In genomic region chr7:116220103-116220707, GRCm38 (mm10) we compare ENCODE assay signal across 19 mouse cellular contexts.
"Had no signal": no experiment of that assay in that cellular context is flagged by ENCODE, and none has a peak within 500 bp of the region (broad histone marks: within the 10 kb centered on the region; RNA-seq: fewer than 3 reads in every experiment).

No protein-coding gene starts in this region.

- H3K4me2 ChIP-seq: kidney, embryonic 15.5 days; liver, embryonic 13.5 days; midbrain, embryonic 12.5 days; midbrain, embryonic 15.5 days; neural tube, embryonic 12.5 days; neural tube, embryonic 15.5 days; stomach, embryonic 15.5 days had no signal

- H3K4me3 ChIP-seq: kidney, embryonic 15.5 days; left cerebral cortex, adult 2 months; liver, embryonic 13.5 days; midbrain, embryonic 12.5 days; midbrain, embryonic 15.5 days; neural tube, embryonic 12.5 days; neural tube, embryonic 15.5 days; stomach, embryonic 15.5 days had no signal

- H3K27me3 ChIP-seq: kidney, embryonic 15.5 days; liver, embryonic 13.5 days; midbrain, embryonic 12.5 days; midbrain, embryonic 15.5 days; neural tube, embryonic 12.5 days; neural tube, embryonic 15.5 days; stomach, embryonic 15.5 days had no signal

- H3K27ac ChIP-seq: kidney, embryonic 15.5 days; left cerebral cortex, adult 2 months; liver, embryonic 13.5 days; macrophage; midbrain, embryonic 12.5 days; midbrain, embryonic 15.5 days; neural tube, embryonic 12.5 days; neural tube, embryonic 15.5 days had no signal

- H3K9ac ChIP-seq: kidney, embryonic 15.5 days; liver, embryonic 13.5 days; midbrain, embryonic 12.5 days; midbrain, embryonic 15.5 days; neural tube, embryonic 12.5 days; neural tube, embryonic 15.5 days; stomach, embryonic 15.5 days had no signal

- H3K9me3 ChIP-seq: kidney, embryonic 15.5 days; liver, embryonic 13.5 days; midbrain, embryonic 15.5 days; neural tube, embryonic 12.5 days; neural tube, embryonic 15.5 days; stomach, embryonic 15.5 days had no signal

- DNase-seq: kidney, adult 8-10 months; kidney, postnatal 10 days; kidney, postnatal 36 days; layer of hippocampus, postnatal 36 days; liver, embryonic 13.5 days; lung, adult 2 months; lung, postnatal 14 days; right cerebral cortex, adult 18-20 months; right cerebral cortex, postnatal 14 days; spleen, adult 18-20 months; thymus, postnatal 25 days had no signal

- ATAC-seq: midbrain, embryonic 15.5 days had no signal

- H3K36me3 ChIP-seq: kidney, embryonic 15.5 days; liver, embryonic 13.5 days; midbrain, embryonic 12.5 days; midbrain, embryonic 15.5 days; neural tube, embryonic 12.5 days; neural tube, embryonic 15.5 days; stomach, embryonic 15.5 days had no signal
